Mouse (Mus musculus) frontal cortex, postnatal 25 days (tissue): ENCODE measurements around the gene Lrguk.

Experiments
- DNase-seq, 2 experiments: peaks; one replicate each; pipeline ENCODE4 v3.0.0; 2022; ENCODE audit warnings: low spot score in 2 of 2

The Lrguk gene

DNA sequence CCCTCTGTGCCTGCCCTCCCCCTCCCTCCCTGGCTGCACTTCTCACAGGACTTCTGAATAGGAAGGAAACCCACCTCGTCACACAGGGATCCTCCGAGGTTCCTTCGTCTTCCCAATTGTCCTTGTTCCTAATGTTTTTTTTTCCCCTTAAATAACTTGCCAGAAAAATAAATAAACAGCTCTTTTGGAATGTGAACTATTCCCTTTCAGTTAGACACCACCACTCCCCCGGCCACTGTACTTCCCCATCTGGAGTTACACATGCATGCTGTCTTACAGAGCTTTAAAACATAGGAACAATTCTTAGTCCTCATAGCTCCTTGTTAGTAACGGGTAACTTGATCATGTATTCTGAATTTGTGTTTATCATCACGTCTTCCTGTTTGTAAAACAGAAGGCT lies 116.8 kb downstream of the Lrguk start:
- no peak for DNase-seq

DNA sequence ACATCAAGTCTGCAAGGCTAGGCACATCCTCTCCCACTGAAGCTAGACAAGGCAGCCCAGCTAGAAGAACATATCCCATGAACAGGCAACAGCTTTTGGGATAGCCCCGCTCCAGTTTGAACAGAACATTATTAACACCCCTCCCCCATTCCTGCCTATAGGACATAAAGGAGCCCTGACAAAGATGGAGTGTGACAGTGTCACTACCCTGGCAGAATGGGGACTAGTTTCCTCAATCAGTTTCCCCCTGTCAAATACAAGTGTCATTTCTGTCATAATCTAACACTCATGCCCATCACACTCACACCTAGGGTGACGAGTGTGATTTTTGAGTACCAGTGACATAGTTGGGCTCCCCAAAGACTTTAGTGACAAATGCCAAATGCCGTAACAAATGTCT lies 118.8 kb downstream of the Lrguk start:
- no peak for DNase-seq

DNA sequence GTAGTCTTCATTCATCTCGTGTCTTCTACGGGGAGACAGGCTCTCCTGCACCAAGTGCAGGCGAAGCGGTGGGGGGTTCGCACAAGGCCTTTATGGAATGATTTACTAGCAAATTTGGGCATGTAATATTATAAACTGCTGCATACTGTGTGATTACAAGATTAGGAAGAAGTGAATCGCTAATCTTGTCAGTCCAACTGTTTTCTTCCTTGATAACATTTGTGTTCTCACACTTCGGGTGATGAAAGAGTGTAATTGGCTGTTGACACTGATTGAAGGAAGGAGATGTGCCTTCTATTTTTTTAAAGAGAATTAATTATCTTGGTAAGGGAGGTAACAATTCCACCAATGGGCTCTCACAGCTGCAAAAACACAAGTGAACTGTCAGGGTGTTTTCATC lies 119.4 kb downstream of the Lrguk start:
- no peak for DNase-seq

DNA sequence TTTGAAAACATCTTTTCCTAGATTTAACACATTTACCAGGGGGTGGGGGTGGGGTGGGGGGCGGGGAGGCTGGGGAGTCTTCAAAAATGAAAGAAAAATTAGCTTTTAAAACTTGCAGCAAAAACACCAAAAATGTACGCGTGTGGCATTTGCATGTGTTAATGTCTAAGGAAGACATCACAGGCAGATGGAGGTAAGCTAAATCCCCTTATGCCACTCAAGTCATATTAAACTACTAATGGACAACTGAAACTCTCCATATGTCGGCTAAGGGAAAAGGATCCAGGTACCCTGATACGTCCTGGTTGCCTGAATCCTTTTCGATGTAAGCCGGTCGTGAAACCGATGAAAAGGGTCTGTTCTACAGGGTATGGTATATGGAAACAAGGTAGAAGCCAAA lies 119.8 kb downstream of the Lrguk start:
- DNase-seq, result no peak

DNA sequence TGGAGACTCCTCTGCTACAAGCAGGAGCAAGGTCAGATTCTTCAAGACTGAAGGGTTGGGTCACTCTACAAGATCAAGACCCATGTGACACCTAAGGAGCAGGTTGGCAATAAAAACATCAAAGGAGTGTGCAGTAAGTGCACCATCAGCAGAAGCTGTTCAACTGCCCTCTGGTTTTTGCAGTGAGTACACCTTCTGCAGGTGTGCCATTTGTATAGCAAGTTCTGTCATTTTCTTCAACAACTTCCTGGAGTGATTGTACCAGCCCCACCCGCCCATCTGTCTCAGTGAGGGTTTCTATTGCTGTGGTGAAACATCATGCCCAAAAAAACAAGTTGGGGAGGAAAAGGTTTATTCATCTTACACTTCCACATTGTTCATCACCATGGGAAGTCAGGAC lies 120.6 kb downstream of the Lrguk start:
- DNase-seq, result no peak

DNA sequence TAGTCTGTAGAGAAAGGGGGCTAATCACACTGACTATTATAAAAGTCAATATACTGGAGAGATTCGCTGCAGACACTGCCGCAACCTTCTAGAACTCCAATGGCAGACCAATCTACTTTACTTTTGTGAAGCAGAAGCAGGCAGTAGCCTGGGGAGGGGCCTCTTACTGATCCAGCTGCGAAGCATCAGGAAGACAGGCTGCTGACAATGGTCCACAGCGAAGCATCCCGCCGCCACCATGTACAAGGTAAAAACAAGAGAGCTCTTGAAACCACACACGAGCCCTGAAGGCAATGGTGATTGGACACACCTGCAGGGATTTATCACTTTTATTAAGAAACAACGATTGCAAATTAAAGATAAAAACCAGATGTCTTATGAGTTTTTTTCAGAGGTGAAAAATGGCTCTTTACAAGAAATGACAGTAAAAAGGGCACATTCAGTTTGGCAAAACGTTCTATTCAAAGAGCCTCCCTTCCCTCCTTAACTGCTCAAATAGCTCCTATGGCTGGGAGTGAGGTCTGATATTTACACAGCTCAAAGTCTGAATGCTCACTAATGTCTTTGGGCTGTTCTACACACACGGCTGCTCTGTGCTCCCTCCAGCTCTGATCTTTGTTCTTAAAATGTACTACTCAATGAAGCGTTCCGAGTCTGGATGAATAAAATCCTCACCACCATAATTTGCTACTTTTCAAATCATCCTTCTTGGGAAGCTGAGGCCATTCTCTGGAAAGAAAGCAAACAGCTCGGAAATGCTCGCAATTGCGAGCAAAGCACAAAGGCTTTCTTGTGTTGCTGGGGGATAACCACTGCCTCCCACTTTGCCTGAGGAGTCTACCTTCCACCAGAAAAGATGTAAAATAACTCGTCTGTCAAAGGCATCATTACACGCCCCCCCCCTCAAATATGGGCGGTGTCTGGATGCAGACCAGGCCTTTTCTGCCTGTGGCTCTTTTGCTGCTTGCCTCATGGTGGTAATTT lies 124.1 kb downstream of the Lrguk start:
- no peak for DNase-seq

DNA sequence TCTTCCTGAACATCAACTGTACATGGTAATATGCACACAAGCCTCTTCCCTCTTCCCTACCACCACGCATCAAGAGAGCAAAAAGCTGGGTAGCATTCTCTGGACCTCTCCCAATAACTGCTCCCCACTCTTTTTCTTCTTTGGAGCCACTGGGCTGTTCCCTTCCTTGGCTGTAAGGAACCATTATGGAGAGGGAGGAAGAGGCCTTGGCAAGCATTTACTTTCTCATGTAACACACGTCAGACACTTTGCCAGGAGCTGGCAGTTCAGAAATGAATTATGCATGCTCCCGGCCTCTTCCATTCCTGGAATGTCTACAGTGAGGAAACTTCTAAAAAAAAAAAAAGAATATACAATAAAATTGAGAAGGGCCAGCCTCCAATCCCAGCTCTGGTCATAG lies 125.0 kb downstream of the Lrguk start:
- DNase-seq, result peak in 1 of 2 experiments; percentile 39

DNA sequence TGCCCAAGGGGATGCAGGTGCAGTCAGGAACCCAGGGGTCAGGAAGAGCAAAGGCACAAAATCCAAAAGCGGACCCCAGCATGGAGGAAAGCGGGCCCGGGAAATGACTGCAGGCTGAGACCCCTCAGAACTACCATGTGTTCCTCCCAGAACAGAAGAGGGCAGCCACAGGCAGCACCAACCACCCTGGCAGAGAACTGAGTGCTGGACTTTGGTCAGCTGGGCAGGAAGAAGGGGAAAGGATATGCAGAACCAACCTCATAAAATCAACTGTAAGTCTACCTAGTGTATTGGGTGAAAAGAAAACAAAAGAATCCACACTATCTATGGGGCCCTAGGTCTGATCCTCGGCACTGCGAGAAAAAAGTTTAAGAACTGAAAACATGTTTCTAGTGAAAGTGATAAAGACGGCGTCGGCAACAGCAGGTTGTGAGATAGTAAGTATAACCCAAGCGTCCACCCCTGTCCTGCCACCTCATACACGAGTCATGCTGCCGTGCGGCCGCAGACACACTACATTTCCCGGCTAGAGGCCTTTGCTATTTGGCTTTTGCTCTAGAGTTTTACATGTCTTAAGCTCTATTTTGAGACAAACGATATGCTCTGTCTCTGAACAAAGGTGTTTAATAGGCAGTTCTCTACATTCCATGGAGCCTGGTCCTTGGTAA lies 126.0 kb downstream of the Lrguk start:
- no peak for DNase-seq

DNA sequence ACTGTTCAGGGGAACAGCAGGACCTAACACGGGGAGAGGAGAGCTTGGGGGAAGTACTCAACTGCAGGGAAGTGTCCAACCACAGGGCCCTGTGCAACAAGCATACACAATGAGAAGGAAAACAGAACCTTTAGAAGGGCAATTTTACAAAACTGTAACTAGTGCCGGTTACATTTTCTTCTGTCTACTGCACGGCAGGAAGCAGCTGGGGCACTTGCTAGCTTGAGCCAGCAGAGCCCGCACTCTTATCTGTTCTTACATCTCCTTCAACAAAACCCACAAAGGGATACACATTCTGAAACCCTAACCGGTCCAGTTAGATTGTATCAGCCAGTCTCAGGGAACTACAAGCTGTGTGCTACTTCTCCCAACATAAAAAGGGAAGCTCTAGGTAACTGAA lies 126.8 kb downstream of the Lrguk start:
- no peak for DNase-seq

DNA sequence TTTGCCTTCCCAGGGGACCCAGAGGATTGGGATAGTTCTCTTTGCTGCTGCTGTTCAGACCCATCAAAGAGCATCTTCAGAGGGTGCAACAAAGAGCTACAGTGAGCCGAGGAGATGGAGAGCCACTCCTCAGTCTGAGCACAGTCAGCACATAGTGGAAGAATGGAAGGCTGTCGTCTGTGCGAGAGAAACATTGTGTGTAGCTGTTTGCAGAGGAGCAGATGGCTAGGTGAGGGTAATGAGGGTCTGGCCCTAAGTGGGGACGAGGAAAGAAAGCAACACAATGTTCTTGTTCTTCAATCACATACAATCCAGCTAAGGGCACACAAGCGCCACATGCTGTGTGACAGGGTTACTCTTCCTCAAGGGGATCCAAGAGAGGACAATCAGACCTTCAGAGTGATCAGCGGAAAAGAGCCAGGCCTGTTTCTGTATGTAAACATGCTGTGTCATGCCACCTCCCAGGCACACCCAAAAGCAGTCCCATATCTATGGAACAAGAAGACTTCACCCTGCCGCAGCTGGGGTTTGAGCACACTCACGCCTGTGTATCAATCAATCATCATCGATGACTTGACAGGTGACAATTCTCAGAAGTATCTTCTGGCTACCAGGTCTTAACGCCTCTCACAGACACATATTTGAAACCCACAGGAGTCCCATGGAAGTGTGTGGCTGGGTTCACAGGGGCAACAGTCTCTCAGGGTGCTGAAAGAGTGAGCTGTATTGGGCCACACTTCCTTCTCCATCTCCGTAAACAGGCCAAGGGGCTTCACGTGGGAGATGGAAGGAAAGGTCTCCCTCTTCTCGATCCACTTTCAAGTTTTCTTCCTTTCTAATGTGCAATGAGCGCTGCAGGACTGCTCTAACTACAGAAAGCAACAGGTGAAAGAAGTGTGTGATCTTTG lies 127.8 kb downstream of the Lrguk start:
- no peak for DNase-seq

DNA sequence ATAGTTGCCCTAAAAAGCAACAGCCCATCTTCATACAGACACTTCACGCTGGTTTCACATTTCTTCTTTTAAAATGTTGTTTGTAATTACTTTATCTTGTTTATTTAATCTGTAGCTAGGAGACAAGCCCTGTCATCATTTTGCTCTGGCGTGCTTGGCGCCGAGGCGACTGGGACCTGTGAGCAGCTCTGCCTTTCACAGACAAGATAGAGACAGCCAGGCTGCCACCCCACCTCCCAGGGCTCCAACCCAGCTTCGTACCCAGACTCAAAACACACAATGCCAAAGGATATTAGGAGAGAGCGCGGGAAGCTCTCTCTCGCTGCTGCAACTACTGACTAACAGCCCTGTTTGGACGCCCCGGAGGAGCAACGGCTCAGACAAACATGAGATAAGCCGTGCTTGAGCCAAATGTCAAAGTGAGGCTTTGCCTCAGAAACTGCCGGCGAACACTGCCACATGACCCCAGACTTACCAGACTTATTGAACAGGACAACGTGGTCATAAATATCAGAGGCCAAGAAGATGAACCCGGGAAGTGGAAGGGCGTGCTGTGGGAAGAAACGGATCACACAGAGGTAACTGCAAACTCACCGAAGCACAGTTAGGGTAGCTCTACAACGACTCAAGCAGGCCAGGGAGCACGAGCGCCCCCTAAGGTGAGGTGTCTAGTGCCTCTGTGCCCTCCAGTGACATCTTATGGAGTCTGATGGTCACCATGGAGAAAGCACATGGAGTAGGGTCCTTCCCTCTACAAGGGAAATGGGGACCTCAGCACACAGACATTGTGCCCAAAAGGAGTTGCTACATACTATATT lies 131.0 kb downstream of the Lrguk start:
- no peak for DNase-seq

DNA sequence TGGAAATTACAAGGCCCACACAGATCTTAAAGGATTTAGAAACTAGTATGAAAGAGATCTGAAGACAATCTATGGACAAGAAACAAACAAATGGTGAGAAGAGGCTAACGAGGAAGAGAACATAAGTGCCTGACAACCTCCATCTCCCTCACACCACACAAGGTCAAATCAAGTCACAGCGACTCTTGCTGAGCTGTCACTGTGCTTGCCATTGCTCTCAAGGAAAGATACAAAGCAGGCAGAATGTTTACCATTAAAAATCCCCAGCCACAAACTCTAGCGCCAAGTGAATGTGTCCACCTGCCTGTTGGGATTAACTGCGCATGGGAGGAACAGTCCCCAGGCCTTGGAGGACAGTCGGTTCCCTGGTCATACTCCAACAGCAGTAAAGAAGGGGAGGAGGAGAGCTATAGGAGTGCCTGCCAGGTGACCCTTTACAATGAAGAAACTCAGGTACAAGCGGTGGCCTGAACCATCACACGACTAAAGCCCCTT lies 131.6 kb downstream of the Lrguk start:
- no peak for DNase-seq

DNA sequence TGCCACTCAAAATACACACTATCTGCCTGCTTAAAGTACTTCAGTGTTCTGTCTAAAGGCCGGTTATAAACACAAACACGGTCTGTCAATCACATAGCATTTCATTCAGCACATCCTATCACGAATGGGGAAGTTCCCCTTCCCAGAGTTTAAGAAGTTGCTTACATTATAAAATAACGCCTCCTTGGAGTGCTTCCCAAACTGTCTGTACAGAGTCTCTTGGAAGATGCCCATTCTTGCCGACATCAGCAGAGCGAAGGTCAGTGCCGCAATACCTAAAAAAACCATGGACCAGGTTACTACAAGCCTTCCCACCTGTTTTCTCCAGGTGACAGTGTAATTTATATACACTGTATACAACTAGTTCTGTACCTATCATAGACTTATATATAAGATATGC lies 132.3 kb downstream of the Lrguk start:
- DNase-seq, result no peak

DNA sequence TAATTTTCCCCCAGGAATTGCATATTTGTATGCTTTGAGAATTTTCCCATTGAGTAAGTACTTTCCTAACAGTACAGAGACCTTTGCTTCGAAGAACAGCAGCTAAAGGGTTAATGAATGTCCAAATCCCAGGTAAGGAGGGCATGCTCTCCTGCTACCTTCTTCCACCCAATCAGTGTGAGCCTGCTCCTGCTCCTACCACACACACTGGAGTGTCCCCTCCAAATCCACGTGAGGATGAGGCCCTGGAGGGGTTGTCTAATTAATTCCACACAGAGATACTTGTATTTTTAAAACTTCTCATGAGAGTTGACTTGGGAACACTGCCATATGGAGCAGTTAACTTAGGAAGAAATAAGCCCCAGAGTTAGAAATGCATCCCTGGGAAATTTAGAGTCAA lies 133.4 kb downstream of the Lrguk start:
- DNase-seq, result no peak

DNA sequence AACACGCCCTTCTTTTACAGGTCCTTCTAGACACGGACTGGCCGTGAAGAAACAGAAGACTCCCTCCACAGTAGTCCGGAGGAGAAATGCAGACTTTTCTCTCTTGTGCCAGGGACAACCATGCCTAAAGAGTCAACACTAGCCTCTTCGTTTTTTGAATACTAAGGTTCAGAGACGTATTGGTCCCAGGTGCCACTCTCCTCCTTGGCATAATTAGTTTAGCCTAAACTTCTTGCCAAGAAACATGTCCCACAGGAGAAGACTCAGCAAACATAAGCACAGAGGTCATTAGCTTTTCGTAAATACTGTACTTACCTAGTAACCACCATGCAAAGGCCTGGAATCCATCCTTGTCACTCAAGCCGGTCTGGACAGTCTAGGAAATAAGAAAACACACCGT lies 133.8 kb downstream of the Lrguk start:
- DNase-seq, result no peak

DNA sequence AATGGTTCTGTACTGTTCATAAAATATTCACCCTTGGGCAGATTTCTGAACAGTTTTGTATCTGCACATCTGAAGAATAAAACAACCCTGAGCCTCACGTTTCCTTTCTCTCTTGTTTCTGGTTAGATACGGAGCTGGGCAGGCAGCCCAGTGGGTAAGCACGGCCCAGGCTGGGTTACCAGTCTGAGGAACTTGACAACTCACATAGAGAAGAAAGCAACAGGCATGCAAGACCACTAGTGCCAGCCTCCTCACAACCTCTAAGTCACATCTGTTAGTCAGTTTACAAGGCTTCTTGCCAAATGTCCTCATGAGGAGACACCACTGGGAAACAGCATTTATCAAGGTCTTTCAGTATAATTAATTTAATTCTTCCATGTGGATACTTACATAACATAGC lies 139.6 kb downstream of the Lrguk start:
- DNase-seq, result no peak

DNA sequence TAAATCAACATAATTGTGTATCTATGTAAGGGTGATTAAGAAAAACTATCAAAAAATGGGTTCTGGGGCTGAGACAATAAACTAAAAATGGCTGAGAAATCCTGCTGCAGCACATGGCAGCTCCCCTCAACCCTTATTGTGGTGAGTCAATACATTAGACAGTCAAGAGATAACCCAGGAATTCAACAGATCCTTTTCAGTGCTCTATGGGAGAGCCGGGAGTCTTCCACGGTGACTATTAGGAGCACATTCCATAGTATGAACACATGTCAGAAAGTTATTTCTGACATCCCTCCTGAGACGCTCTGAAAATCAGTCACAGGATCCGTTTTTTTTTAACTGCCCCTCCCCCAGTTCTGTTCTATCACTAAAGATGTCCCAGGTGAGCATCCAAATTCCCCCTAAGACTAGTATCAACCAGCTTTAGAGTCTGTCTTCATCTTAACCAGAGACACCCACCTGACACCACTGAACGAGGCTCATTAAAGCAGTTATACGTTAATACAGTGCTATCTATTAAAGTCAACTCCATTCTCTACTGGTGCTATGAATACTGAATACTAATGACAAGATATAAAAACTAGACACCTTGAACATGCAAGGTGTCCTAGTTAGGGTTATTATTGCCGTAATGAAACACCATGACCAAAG lies 141.7 kb downstream of the Lrguk start:
- no peak for DNase-seq

DNA sequence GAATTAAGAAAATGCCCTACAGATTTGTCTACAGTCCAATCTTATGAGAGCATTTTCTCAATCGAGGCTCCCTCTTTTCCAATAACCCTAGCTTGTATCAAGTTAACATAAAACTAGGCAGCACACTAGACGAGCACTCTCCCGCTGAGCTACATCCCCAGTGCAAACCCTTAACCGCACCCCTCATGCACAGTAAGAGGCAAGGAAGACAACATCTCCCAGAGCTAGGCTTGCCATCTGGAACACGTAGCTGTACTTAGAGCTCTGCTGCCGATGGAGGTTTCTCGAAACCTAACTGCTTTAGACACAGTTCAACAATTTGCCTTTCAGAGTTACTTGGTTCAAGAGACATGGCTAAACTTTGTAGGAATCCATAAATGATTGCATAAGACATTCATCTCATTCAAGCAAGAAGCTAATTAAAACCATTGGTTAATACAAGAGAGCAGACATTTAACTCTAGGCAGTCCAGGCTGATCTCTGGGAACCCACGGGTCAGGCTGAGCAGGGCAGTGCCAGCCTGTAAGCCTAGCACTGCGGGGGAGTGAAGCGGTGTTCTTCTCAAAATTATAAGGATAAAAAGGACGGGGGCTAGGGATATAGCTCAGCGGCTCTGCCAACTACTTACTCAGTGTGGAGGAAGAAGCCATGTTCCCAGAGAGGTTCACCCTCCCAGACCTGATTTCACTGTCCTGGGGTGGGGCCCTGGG lies 142.7 kb downstream of the Lrguk start:
- DNase-seq, result no peak

DNA sequence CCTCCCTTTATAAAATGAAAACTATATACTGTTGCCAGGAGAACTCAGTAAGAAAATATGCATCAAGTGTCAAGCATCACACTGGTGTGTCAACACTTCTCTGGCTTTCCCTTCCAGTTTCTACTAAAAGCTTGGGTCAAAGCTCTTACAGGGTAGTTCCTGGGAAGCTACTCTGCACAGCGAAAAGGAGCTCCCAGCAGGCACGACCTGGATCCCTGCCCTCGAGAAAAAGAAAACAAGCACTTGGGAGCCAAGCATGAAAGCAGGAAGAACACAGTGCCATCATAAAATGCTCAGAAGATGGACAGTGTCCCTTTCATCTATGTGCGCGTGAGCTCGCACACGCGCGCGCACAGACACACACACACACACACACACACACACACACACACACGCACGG lies 144.0 kb downstream of the Lrguk start:
- DNase-seq, result no peak

DNA sequence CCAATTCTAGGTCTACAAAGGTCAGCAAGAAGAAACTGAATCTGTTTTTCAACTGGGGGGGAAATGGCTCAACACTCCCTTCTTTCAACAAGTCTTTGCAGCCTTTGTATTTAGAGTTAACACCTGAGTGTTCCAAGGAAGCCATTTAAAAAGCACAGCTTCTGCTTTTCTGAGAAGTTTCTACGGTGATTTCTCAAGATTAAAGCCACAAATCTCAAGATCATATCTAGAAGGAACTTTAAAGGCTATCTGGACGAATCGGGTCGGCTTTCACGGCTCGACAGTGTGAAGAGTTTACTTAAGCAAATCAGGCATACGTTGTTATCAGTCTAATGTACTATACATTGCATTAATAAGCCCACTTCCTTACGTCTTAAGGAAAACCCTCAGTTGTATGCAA lies 145.5 kb downstream of the Lrguk start:
- no peak for DNase-seq
